Mouse (Mus musculus) embryo, embryonic 11.5 days (tissue): Measurements from ENCODE around the gene Cyba.

Experiments used
- DNase-seq: peaks from one replicate; pipeline ENCODE4 v3.0.0-alpha.2; 2012; ENCODE audit warnings: low read depth, low spot score

Cyba gene

DNA sequence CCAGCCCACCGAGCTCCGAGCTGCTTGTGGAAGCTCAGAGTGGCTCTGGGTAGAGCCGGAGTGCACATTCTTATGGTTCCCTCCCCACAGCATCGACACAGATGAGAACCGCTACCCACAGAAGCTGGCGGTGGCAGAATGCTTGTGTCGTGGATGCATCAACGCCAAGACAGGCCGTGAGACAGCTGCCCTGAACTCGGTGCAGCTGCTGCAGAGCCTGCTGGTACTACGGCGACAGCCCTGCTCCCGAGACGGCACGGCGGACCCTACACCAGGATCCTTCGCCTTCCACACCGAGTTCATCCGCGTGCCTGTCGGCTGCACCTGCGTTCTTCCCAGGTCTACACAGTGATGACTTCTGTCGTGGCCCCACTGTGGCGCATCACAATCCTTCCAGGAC is 9.5 kb downstream of the Cyba start:
- no peak for DNase-seq

DNA sequence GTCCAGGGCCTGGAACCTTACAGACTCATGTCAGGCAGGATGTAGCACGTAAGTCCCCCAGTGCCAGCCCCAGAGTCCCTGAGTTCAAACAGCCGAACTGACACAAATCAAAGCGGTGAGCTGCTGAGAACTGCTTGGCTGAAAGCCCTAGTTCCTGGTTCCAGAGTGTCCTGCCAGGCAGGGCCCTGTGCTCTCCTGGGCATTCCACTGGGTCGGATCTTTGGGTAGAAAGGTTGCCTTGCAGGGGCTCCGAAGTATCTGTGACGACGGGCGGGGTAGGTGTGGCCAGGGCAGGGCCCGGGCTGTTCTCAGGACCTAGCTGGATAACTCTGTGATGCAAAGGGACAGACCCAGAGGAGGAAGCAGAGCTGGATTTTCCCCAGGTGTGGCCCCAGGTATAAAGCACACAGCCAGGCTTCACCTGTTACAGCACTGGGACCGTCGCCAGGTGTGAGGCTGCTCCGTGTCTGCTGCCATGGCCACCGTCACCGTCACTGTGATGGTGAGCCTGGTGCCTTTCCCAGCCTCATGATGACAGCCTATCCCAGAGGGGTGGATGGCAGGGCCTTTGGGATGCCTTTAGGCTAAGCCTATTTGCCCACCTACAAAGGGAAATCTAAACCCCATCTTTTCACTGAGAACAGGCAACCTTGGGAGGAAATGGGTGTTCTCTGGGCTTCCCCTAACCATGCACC is 11.2 kb downstream of the Cyba start, which contains the start of gene Il17c:
Gene Il17c, plus strand, starts transcription at position 645 of the 695 bp plus-strand sequence.
- no peak for DNase-seq

DNA sequence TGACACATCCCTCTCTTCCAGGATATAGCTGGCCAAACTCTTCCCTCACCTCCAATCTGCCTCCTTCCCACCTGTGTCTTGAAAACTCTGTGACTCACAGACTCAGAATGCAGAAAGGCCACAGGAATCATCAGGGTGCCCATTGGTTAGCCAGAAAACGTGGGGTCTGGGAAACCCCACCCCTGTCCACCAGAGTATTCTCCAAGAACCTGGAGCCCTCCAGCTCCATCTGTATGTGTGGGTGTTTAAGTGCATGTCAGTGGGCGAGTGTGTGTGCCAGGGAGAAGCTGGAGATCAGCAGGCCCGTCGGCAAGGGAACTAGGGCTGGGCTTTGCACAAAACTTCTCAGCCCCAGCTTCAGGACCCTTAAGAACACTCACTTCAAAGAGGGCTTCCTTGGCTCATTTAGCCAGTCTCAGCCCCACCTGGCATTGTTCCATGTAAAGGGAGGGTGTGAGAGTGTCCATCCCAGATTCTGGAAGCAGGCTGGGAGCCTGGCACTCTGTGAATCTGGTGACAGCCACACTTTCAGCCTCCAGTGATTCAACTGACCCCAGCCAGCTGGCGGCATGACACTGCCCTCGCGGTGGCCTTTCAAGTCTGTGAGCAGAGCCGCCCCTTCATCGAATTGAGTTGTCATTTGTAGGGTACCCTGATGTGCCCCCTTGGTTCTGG is 12.7 kb downstream of the Cyba start:
- DNase-seq: no peak

DNA sequence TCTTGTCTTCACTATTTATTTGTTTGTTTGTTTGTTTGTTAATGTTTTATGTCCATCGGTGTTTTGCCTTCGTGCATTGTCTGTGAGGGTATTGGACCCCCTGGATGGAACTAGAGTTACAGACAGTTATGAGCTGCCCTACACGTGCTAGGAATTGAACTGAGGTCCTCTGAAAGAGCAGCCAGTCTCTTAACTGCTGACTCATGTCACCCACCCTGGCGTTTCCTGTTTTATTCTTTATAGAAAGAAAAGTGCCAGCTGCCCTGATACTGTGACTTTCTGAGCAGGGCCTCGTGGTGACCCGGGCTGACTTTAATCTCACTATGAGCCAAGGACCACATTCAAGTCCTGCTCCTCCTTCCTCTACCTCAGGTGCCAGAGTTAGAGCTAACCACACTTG is 17.2 kb downstream of the Cyba start:
- no peak for DNase-seq

DNA sequence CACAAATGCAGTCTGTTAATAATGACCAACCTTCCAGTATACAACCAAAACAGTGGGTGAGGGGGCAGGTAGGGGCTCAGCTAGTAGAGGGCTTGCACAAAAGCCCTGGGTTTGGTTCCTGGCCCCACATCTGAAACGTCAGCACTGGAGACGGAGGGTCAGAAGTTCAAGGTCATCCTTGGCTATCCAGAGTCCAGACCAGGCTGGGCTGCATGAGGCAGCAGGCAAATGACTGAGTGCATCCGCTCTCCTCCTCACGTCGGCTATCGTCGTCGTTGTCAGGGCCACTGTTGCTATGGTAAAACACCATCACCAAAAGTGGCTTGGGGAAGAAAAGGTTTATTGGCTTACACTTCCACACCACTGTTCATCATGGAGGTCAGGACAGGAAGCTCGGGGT is 18.4 kb downstream of the Cyba start:
- no peak for DNase-seq

DNA sequence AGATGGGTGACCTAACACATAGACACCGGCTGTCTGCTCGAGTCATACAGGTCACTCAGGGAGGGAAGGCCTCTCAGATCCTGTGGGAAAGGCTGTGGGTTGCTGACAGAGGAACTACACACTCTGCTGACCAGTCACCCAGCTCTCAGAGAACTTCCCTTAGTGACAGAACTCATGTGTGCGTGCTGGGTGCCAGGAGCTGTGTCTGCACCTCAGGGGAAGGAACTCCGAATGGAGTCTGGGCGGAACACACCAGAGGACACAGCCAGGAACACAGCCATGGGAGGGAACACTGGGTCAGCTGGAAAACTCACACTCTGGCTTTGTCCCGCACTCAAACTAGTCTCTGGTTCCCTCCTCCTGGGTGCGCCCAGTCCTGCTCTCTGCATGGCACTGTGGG is 25.1 kb downstream of the Cyba start:
- no peak for DNase-seq

- no peak for DNase-seq
These were observed 27.5 kb downstream of the Cyba start for GRCm38 (mm10) chr8:122405146-122405805.

- DNase-seq: no peak
These were observed 34.5 kb downstream of the Cyba start for GRCm38 (mm10) chr8:122398186-122398585.

GRCm38 (mm10) chr8:122395291-122395690 is 37.4 kb downstream of the Cyba start:
- DNase-seq: no peak

DNA sequence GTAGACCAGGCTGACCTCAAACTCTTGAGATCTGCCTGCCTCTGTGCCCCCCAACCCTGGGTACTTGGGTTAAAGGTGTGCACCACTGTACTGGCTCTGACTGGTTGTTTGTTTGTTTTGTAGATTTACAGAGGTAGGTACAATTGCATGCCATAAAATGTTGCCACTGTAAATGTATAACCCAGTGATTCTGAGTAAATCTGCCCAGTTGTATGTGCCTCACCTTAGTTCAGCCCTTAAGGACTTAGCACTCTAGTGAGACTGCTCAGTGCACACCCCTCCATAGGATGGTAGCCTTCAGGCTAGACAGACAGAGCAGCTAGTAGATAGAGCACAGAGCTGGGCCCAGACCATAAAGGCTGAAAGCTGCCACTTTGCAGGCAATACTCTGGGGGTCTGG is 39.0 kb downstream of the Cyba start:
- no peak for DNase-seq

DNA sequence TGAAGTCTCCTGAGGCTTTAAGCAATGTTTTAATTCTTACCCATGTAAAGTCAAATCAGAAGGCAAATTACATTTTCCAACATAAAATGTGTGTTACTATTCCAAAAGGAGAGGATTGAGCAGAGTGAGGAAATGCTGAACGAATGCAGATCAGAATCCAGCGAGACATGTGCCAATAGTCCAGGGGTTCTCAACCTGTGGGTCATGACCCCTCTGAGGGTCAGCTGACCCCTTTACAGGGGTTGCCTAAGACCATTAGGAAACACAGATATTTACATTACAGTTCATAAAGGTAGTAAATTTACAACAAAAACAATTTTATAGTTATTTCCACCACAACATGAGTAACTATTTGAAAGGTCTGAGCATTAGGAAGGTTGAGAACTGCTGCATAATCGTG is 42.0 kb downstream of the Cyba start:
- no peak for DNase-seq

DNA sequence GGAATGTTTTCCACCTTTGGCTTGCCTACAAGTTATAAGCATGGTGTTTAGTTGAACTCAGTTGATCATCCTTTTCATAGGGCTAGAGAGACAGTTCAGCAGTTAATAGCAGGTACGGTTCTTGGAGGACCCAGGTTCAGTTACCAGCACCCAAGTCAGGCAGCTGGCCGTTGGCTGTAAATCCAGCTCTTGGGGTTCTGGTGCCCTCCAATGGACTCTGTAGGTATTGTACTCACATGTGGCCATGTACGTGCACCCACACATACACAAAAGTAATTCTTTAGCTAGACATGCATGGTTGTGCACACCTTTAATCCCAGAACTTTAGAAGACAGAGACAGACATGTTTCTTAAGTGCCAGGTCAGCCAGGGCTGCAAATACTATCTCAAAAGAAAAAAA is 43.4 kb downstream of the Cyba start:
- no peak for DNase-seq

DNA sequence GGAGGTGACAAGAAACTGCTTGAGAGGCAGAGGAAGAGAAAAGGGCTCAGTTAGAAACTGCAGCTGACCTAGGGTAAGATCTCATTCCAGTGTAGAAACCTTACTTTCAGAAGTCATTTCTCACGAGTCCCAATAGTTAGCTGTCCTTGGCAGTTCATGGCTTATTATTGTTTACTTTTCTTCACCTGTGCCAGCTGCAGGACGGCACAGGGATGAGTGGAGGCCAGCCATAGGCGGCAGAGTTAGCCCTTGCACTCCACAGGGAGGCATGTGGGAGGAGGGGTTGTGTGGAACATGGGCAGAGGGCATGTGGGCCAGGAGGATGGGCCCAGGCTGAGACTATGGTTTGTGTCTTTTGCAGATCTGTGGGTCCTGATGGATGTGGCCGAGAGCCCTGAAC is 49.7 kb downstream of the Cyba start:
- DNase-seq: no peak

DNA sequence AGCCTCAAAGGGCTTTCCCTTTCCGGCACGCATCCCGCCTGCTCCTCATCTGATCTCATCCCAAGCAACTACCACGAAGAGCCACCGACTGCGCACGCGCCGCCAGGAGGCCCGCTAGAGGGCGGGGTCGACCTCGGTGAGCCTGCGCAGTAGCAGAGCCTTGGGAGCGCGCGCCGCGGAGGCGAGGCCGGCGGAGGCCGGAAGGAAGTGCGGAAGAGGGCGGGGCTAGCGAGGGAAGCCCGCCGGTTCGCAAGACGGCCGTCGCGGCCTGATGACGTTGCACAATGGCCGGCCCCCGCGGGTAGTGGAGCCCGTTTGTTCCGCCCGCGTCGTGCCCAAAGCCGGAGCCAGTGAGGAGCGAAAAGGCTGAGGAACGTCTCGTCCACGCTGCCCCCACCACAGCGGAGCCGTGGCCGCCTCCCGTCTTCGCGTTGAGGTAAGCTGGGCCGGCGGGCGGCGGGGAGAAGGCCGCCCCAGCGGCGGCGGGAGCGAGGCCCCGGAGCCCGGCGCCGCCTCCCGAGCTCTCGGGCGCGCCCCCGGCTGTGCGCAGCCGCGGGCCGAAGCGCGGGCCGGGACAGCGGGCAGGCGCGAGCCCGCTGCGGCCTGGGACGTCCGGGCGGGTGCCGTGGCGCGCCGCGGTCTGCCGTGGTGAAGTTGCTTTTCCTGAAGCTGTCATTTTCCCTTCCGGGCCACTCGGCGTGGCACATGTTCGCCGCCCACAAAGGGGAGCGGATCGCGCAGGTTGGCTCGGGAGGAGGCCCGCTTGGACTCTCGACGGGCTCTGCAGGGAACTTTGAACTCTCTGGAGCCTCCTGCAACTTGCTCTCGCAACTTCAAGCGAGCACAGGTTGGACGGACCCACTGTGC is 56.1 kb downstream of the Cyba start, which contains the start of gene Zc3h18:
Gene Zc3h18, plus strand, starts transcription at position 245 of the 867 bp plus-strand sequence.
- DNase-seq: peak; percentile 99

DNA sequence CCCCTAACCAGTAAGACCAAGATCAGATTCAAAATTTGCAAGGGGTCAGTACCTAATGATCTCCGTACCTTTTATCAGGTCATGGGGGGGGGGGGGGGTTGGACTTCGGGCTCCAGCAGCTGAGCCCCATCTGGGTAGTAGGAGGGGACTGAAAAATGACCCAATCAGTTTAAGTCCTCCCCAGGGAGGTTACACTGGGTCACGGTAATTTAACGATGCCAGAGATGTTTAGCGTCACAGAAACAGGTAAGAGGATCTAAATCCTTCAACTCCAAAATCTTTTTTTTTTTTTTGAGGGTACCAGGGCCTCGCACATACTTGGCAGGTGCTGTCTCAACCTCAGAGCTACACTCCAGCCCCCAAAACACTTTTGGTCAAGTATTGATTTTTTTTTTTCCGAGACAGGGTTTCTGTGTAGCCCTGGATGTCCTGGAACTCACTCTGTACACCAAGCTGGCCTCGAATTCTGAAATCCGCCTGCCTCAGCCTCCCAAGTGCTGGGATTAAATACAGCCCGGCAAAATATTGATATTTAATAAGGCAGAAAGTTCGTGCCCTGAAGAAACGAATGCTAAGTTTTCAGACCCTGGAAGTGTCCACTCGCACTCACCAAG is 56.9 kb downstream of the Cyba start:
- no peak for DNase-seq

DNA sequence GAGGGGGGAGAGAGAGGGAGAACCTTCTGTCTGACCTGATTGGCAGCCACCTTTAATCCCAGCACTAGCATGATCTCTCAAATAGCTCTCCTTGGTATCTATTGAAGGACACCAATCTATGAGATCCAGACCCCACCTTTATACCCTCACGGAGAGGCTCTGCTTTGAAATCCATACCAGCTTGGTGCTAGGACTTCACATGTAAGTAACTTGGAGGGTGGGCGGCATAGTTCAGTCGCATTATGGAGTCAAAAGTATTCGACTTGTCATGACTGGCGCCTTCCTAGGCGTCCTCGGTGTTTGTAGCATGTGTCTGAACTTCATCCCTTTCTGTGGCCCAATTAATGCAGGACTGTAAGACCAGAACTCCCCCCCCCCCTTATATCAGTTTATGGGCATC is 57.4 kb downstream of the Cyba start:
- DNase-seq: no peak
